Mouse (Mus musculus): Measurements from ENCODE around the gene Iah1. TPM values are rescaled to one million over a fixed set of nuclear protein-coding genes. Genes with fewer than 3 reads are reported as not detected.

The Iah1 gene
- polyA plus RNA-seq (2017; shearing (Covaris generic)): 10 to 100 TPM; 45.8 to 50.0 TPM

DNA sequence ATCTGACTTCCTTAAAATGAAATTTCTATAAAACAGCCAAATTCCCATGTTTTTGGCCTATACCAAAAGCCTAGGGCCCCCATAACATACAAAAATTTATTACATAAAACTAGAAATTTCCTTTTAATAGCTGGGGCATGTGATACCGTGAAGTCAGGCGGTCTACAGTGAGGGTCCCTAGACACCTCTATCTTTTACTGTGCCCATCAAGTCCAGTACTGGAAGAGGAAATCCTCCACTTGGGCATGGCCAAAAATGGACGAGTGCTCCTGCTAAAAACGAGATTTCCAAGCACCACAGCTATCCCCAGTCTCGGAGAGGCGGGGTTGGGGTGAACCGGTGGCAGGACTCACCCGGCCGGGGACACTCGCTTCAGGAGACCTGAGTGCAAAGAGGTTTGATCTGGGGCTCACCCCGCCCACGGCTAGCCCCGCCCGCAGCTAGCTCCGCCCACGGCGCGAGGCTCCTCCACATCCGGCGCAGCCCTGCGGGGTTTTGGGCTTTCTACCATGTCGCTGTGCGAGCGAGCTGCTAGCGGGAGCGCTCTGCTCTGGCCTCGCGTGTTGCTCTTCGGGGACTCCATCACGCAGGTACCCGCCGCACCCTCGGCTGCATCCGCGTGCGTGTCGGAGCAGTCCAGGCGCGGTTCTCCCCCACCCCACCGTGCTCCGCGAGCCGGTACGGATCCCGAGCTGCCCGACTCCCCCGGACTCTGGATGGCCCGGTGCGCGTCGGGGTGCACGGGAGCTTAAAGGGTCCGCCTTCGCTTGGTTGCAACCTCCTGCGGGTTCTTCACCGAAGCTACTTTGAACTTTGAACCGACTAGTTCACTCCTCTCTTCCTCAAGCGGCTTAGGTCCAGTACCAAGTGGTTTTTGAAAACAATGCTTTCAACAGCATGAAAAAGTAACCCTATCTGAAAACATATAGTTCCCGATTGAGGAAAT is at the start of gene Iah1:
Gene Iah1, plus strand, starts transcription at position 467 of the 946 bp plus-strand sequence.

GRCm38 (mm10) chr12:21284761-21285441 is 31.3 kb upstream of the Iah1 start, which contains the start of gene Cpsf3:
Gene Cpsf3, plus strand, starts transcription at chr12:21285391.

DNA sequence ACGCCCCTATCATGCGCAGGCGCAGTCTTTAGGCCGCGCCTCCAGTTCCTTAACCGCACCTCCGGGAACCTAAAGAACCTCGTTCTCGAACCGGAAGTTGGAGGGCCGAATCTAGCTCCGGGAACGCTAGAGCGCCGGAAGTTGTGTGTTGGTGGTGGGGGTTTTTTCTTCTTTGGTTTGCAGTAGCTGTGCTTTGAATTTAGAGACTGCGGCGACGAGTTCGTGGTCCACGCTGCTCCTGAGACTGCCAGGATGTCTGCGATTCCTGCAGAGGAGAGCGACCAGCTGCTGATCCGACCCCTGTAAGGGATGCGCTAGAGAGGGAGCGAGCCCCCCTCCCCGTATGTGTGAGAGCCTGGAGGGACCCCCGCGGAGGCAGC is 30.0 kb upstream of the Iah1 start, which contains the start of gene Itgb1bp1:
Gene Itgb1bp1, minus strand, starts transcription at position 42 of the 380 bp plus-strand sequence.

DNA sequence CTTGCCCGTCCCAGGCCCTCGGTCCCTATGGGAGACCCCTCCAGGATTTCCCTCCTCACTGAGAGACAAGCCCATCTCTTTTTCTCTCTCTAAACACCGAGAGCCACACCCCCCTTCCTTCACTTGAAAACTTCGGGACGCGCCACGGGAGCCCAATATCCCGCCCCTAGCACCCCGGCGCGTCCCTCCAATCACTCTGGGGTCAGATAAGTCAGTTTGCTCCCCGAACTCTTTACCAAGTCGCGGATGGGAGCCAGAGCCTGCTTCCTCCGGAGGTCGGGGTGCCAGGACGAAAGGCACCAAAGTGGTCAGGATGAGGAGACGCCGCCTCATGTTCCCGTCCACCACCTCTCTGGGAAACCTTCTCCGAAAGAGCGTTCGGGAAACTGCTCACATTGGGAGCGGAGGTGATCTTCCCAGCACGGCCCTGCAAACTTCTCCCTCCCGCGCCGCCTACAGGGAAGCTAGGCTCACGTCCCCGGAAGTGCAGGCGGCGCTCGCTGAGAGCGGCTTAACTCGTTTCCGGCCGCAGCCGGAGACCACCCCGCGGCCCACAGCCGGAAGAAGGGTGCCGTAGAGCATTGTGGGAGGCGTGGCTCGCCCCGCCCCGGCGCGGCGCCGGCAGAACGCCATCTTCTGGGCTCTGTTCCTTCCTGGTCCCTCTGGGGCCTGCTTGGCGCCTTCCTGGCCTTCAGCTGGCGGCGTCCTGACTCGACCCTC is 57.1 kb downstream of the Iah1 start, which contains the start of gene Adam17:
Gene Adam17, minus strand, starts transcription at position 533 of the 720 bp plus-strand sequence.

Other genes starting within 250 kb of the Iah1 start
- gene Cpsf3, start 31.0 kb upstream of the Iah1 start, polyA plus RNA-seq (2017; shearing (Covaris generic)): 100 to 1,000 TPM; 101 to 118 TPM
- gene Itgb1bp1, start 30.1 kb upstream of the Iah1 start, polyA plus RNA-seq (2017; shearing (Covaris generic)): 100 to 1,000 TPM; 127 to 138 TPM
- gene Adam17, start 57.2 kb downstream of the Iah1 start, polyA plus RNA-seq (2017; shearing (Covaris generic)): 10 to 100 TPM; 54.5 to 80.8 TPM
- 100 to 1,000 TPM; 198 to 297 TPM for gene Ywhaq, start 101.2 kb downstream of the Iah1 start, polyA plus RNA-seq (2017; shearing (Covaris generic))